Mouse (Mus musculus) spleen, adult 2 months (tissue): Measurements from ENCODE around the gene Adgrg4. TPM values are rescaled to one million over a fixed set of nuclear protein-coding genes. Genes with fewer than 3 reads are reported as not detected.

ENCODE experiments used
- DNase-seq, 2 experiments: peaks; one replicate each; pipeline versions ENCODE4 v3.0.0 to v3.0.0-alpha.2; 2012 to 2021; ENCODE audit warnings: low spot score in 2 of 2, low read depth in 1 of 2
- H3K27ac ChIP-seq: fragments of 200-500 bp; 2 replicates; pipeline ENCODE4 v1.5.1; 2012; ENCODE audit warnings: low read length, inconsistent platforms; ENCODE audit not compliant: insufficient read depth
- H3K27me3 ChIP-seq: fragments of 200-500 bp; 2 replicates; pipeline ENCODE4 v1.6.1; 2012; ENCODE audit warnings: mild to moderate bottlenecking, moderate library complexity, low read length, inconsistent platforms; ENCODE audit not compliant: control insufficient read depth, insufficient read depth
- H3K36me3 ChIP-seq: fragments of 200-500 bp; 2 replicates; pipeline ENCODE4 v1.6.1; 2012; ENCODE audit warnings: mild to moderate bottlenecking, low read length, inconsistent platforms; ENCODE audit not compliant: control insufficient read depth, insufficient read depth
- H3K4me1 ChIP-seq: fragments of 200-500 bp; 2 replicates; pipeline ENCODE4 v1.6.1; 2011; ENCODE audit warnings: inconsistent platforms; ENCODE audit not compliant: control insufficient read depth, insufficient read depth, insufficient read length
- H3K4me3 ChIP-seq: fragments of 200-500 bp; 2 replicates; pipeline ENCODE4 v1.5.1; 2011; ENCODE audit warnings: mild to moderate bottlenecking, inconsistent platforms; ENCODE audit not compliant: insufficient read depth, insufficient read length; ENCODE audit errors: extremely low read depth
- CTCF ChIP-seq: fragments of 200-500 bp; IDR thresholded peaks from 2 replicates; pipeline ENCODE4 v1.5.1; 2011; ENCODE audit warnings: mild to moderate bottlenecking, inconsistent platforms; ENCODE audit not compliant: insufficient read depth, insufficient read length, insufficient replicate concordance; ENCODE audit errors: extremely low read depth
- POLR2A ChIP-seq: fragments of 200-500 bp; IDR thresholded peaks from 2 replicates; pipeline ENCODE4 v1.6.1; 2011; ENCODE audit warnings: low read depth, low read length, inconsistent platforms
- whole genome bisulfite sequencing: fragments of 180-500 bp; shearing (Covaris S2); methylation state at CpG from one replicate; pipeline ENCODE4 v1.1.7; 2018; 5-methylcytosine and 5-hydroxymethylcytosine counted together
- polyA plus RNA-seq: library from polyadenylated mRNA; depleted of rRNA; stranded (reverse); fragments of >200 nt; gene quantifications from 2 replicates; pipeline ENCODE4 v1.2.3, GENCODE M21; 2012; rRNA removed

The Adgrg4 gene
- polyA plus RNA-seq, 1 experiment = not detected

- Histone ChIP-seq H3K4me1 (no peaks in the 10 kb centered on the region), H3K36me3 (no peaks in the 10 kb centered on the region), H3K27ac (no peak within 1 kb of the TSS), H3K4me3 (no peak within 1 kb of the TSS), H3K27me3 (no peaks in the 10 kb centered on the region)
- TF ChIP-seq CTCF (no peak), POLR2A (no peak)
- WGBS = 77% methylated on average over 5 of the region's 5 CpGs
- no peak for DNase-seq
These were observed 172.8 kb downstream of the Adgrg4 start, which contains the start of gene Brs3 for GRCm38 (mm10) chrX:57042774-57043173. Brs3 (plus strand) TSS chrX:57043074.

- TF ChIP-seq CTCF (no peak), POLR2A (no peak)
- DNase-seq = no peak
- 75% methylated on average over 6 of the region's 6 CpGs for WGBS
These were observed 173.9 kb downstream of the Adgrg4 start for GRCm38 (mm10) chrX:57043869-57044268.

More at GRCm38 (mm10) chrX:57043869-57044268, 173.9 kb downstream of the Adgrg4 start:
- no peak overlapping the region for H3K4me3 ChIP-seq
- H3K4me1 ChIP-seq = no peaks in the 10 kb centered on the region
- H3K36me3 ChIP-seq = no peaks in the 10 kb centered on the region
- H3K27ac ChIP-seq = no peak overlapping the region
- no peaks in the 10 kb centered on the region for H3K27me3 ChIP-seq

Other genes with a start within 250 kb of the Adgrg4 start
- 23.4 and 26.1 TPM in 2 replicates for gene Fhl1, start 138.4 kb upstream of the Adgrg4 start, polyA plus RNA-seq
- gene Map7d3, start 47.8 kb upstream of the Adgrg4 start, polyA plus RNA-seq = not detected in 2 replicates
- gene Brs3, start 172.9 kb downstream of the Adgrg4 start, polyA plus RNA-seq = not detected in 2 replicates
- gene Htatsf1, start 183.4 kb downstream of the Adgrg4 start, polyA plus RNA-seq = 7.5 and 11.2 TPM in 2 replicates
- gene Vgll1, start 217.9 kb downstream of the Adgrg4 start, polyA plus RNA-seq = not detected in 2 replicates